Mouse (Mus musculus): ENCODE measurements around the gene Daglb. TPM values are rescaled to one million over a fixed set of nuclear protein-coding genes. Genes with fewer than 3 reads are reported as not detected.

The Daglb gene
- polyA plus RNA-seq, 1 experiment from 2014 or later = 5.5 TPM

DNA sequence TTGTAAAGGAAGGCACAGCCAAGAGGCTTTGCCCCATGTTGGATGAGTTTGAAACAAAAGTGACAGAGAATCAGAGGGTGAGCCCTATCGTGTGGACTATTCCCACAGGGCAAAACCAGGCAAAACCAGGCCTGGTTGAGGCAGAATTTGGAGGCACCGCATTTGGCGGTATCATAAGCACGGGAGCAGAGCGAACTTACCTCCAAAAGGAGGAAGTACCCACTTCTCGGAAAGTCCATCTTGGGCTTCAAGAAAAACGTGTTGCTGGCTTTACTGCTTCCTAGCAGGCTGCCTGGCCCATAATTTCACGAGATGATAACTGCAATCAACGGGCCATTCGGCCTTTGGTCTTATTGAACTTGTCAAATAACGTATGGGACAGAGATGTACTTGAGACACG lies 22.6 kb upstream of the Daglb start:
- Histone ChIP-seq H3K4me1 (replicated peaks; ENCODE audit: control insufficient read depth, insufficient read depth) (no peaks in the 10 kb centered on the region), H3K4me2 (replicated peaks; ENCODE audit: low read depth) (no peak overlapping the region), H3K4me3 (ENCODE audit: low read depth, low read length) (no peak overlapping the region), H3K27me3 (ENCODE audit: control insufficient read depth, insufficient read depth, low read length) (no peaks in the 10 kb centered on the region), H3K9ac (ENCODE audit: low read length) (no peak overlapping the region), H3K36me3 (ENCODE audit: control insufficient read depth, insufficient read depth, low read length) (no peaks in the 10 kb centered on the region), H3K27ac (replicated peaks) (no peak overlapping the region), H3K9me3 (ENCODE audit: control insufficient read depth, low read length) (no peaks in the 10 kb centered on the region)
- ATAC-seq (ENCODE audit: low FRiP score, low TSS enrichment) = no peak
- TF ChIP-seq EP300 (optimal IDR thresholded peaks at IDR 0.05) = no peak
- no peak for TF ChIP-seq CTCF (IDR thresholded peaks at IDR 0.05; ENCODE audit: low read depth)
- DNase-seq (ENCODE audit: low spot score) = no peak
- WGBS = 85% methylated on average over 12 of the region's 12 CpGs

DNA sequence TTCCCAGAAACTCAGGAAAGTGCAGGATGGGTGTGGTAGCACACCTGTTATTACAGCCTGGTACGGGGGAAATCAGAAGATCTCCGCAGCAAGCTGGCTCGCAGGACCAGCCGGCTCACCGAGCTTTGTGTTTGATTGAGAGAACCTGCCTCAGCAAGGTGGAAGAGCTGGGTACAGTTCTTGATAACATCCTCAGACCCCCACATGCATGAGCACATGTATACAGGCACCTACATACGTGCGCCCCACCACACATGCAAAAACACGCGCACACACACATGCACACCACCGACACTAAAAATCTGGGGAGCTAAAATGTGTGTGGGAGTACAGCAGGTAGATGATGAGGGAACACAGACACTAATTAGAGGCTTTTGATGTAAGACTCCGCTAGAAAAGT lies 713 bp upstream of the Daglb start:
- no peak overlapping the region; the same call in 1 of the 2 replicates for H3K9ac ChIP-seq (ENCODE audit: low read length)
- H3K4me3 ChIP-seq (ENCODE audit: low read depth, low read length) = peak overlapping the region; percentile 71
- WGBS = 70% methylated on average over 11 of the region's 11 CpGs
- H3K9me3 ChIP-seq (ENCODE audit: control insufficient read depth, low read length) = no peaks in the 10 kb centered on the region
- H3K27ac ChIP-seq (replicated peaks) = peak overlapping the region; percentile 20; the same call in 1 of the 2 replicates
- peak overlapping the region; percentile 97 for H3K4me2 ChIP-seq (replicated peaks; ENCODE audit: low read depth)
- TF ChIP-seq CTCF (IDR thresholded peaks at IDR 0.05; ENCODE audit: low read depth) (no peak), EP300 (optimal IDR thresholded peaks at IDR 0.05) (no peak)
- no peaks in the 10 kb centered on the region for H3K4me1 ChIP-seq (replicated peaks; ENCODE audit: control insufficient read depth, insufficient read depth)
- H3K27me3 ChIP-seq (ENCODE audit: control insufficient read depth, insufficient read depth, low read length) = no peaks in the 10 kb centered on the region
- no peaks in the 10 kb centered on the region for H3K36me3 ChIP-seq (ENCODE audit: control insufficient read depth, insufficient read depth, low read length)
- ATAC-seq (ENCODE audit: low FRiP score, low TSS enrichment) (no peak), DNase-seq (ENCODE audit: low spot score) (peak; percentile 29)

DNA sequence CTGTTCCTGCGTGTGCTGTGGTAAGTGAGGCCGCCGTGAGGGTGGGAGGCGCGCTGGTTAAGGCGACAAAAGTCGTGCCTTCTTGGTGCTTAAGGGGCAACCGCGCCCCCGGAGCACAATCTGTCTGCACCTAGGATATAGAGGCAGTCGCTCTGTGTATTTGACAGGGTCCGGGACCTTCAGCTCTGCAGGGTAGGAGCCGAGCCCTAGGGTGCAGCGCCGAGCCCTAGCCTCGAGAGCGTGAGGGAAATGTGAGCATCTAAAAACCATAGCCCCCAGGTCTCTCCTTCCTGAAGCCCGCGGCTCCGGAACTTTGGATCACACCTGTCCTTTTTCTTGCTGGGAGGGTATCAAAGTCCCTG lies 354 bp downstream of the Daglb start:
- Histone ChIP-seq H3K36me3 (ENCODE audit: control insufficient read depth, insufficient read depth, low read length) (no peaks in the 10 kb centered on the region), H3K9ac (ENCODE audit: low read length) (peak overlapping the region; percentile 66), H3K9me3 (ENCODE audit: control insufficient read depth, low read length) (no peaks in the 10 kb centered on the region), H3K27ac (replicated peaks) (peak overlapping the region; percentile 49), H3K4me1 (replicated peaks; ENCODE audit: control insufficient read depth, insufficient read depth) (no peaks in the 10 kb centered on the region), H3K4me2 (replicated peaks; ENCODE audit: low read depth) (peak overlapping the region; percentile 97), H3K27me3 (ENCODE audit: control insufficient read depth, insufficient read depth, low read length) (no peaks in the 10 kb centered on the region), H3K4me3 (ENCODE audit: low read depth, low read length) (peak overlapping the region; percentile 71)
- TF ChIP-seq EP300 (optimal IDR thresholded peaks at IDR 0.05) (no peak), CTCF (IDR thresholded peaks at IDR 0.05; ENCODE audit: low read depth) (no peak)
- DNase-seq (ENCODE audit: low spot score) (no peak), ATAC-seq (ENCODE audit: low FRiP score, low TSS enrichment) (peak; percentile 55)
- WGBS = 1% methylated on average over 20 of the region's 20 CpGs

DNA sequence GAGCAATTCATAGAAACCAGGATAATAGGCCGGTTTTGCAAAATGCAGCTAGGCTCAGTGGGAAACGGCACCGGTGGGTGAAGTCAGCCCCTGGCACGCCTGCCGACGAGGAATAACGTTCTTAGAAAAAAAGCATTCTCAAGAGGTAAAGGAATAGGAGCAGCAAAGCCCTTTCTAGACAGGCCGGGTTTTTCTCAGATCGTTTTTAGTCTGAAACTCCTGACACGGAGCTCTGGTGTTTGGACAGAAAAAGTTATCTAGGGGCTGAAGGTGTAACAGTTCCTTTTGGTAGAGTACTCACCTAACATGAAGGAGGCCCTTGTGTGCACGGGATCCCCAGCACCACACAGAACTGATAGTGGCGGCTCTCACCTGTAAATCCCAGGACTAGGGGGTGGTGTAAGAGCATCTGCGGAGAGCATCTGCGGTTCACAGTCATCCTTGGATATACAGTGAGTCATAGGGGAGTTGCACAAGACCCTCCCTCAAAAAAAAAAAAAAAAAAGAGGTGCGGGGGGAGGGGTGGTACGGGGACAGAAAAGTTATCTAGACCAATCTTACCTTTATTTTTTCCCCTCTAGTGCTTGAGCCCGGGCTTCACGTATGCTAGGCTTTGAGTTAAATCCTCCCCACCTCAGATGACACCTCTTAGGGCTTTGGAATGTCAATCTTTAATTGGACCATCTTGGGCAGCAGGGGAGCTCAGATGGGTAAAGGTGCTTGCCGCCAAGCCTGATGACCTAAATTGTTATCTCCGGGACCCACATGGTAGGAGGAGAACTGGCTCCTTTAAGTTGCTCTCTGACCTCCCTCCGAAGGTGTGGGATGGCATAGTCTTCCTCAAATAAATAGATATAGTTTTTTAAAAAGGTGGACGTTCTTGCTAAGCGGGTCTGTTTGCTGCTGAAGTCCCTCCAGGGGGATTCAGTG lies 1.0 kb downstream of the Daglb start:
- Histone ChIP-seq H3K27me3 (ENCODE audit: control insufficient read depth, insufficient read depth, low read length) (no peaks in the 10 kb centered on the region), H3K27ac (replicated peaks) (no peak overlapping the region), H3K4me3 (ENCODE audit: low read depth, low read length) (peak overlapping the region; percentile 71), H3K4me2 (replicated peaks; ENCODE audit: low read depth) (peak overlapping the region; percentile 97), H3K36me3 (ENCODE audit: control insufficient read depth, insufficient read depth, low read length) (no peaks in the 10 kb centered on the region), H3K9ac (ENCODE audit: low read length) (peak overlapping the region; percentile 66), H3K9me3 (ENCODE audit: control insufficient read depth, low read length) (no peaks in the 10 kb centered on the region), H3K4me1 (replicated peaks; ENCODE audit: control insufficient read depth, insufficient read depth) (no peaks in the 10 kb centered on the region)
- WGBS = 32% methylated on average over 23 of the region's 23 CpGs
- peak; percentile 9 for DNase-seq (ENCODE audit: low spot score)
- no peak for ATAC-seq (ENCODE audit: low FRiP score, low TSS enrichment)
- TF ChIP-seq CTCF (IDR thresholded peaks at IDR 0.05; ENCODE audit: low read depth) (no peak), EP300 (optimal IDR thresholded peaks at IDR 0.05) (no peak)

DNA sequence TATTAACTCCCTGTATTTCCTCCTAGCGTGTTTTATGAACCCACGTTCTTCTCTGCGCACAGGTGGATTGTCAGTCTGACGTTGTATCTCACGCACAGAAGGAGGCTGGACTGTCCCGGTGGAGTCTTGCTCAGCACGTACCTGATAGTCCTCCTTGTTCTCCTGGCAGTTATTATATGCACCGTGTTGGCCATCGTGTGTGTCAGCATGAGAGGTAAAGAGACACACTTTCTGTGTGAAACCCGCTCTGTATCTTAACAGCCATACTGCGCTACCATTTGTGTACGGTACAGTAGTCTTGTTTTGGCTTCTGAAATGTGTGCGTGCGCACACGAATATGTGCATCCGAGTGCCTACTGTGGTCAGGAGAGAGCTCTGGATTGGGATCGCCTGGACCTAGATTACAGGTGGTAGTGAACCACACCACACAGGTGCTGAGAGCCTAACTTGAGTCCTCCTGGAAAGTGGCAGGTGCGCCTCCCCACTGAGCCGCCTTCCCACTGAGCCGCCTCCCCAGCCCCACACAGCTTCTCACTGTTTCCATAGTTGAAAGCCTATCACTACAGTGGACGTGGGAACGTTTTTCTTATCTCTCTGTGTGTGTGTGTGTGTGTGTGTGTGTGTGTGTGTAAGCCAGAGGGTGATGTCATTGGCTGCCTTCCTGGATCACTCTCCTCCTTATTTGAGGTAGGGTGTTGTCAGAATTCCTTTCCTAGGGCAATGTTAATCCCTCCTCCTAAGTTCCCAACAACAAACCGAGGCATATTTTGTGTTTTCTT lies 2.7 kb downstream of the Daglb start:
- no peak overlapping the region for H3K4me3 ChIP-seq (ENCODE audit: low read depth, low read length)
- TF ChIP-seq EP300 (optimal IDR thresholded peaks at IDR 0.05) = no peak
- TF ChIP-seq CTCF (IDR thresholded peaks at IDR 0.05; ENCODE audit: low read depth) = no peak
- H3K27ac ChIP-seq (replicated peaks) = no peak overlapping the region
- H3K27me3 ChIP-seq (ENCODE audit: control insufficient read depth, insufficient read depth, low read length) = no peaks in the 10 kb centered on the region
- H3K4me1 ChIP-seq (replicated peaks; ENCODE audit: control insufficient read depth, insufficient read depth) = no peaks in the 10 kb centered on the region
- ATAC-seq (ENCODE audit: low FRiP score, low TSS enrichment) (peak; percentile 53; the same call in 1 of the 2 replicates), DNase-seq (ENCODE audit: low spot score) (peak; percentile 56)
- no peak overlapping the region for H3K9ac ChIP-seq (ENCODE audit: low read length)
- no peak overlapping the region for H3K4me2 ChIP-seq (replicated peaks; ENCODE audit: low read depth)
- no peaks in the 10 kb centered on the region for H3K9me3 ChIP-seq (ENCODE audit: control insufficient read depth, low read length)
- no peaks in the 10 kb centered on the region for H3K36me3 ChIP-seq (ENCODE audit: control insufficient read depth, insufficient read depth, low read length)
- WGBS = 84% methylated on average over 23 of the region's 23 CpGs

Measured in stomach, postnatal 0 days (tissue).